Mouse (Mus musculus) bone marrow macrophage, adult 2 months (primary cell): ENCODE measurements around the gene Sepsecs.

Source experiments
- CTCF ChIP-seq: IDR thresholded peaks from 2 replicates; pipeline ENCODE4 v1.5.1; 2012; ENCODE audit warnings: low read depth, mild to moderate bottlenecking, low read length, moderate library complexity
- POLR2A ChIP-seq: IDR thresholded peaks from 2 replicates; pipeline ENCODE4 v1.6.1; 2012; ENCODE audit warnings: mild to moderate bottlenecking, low read depth, low read length, borderline replicate concordance

DNA sequence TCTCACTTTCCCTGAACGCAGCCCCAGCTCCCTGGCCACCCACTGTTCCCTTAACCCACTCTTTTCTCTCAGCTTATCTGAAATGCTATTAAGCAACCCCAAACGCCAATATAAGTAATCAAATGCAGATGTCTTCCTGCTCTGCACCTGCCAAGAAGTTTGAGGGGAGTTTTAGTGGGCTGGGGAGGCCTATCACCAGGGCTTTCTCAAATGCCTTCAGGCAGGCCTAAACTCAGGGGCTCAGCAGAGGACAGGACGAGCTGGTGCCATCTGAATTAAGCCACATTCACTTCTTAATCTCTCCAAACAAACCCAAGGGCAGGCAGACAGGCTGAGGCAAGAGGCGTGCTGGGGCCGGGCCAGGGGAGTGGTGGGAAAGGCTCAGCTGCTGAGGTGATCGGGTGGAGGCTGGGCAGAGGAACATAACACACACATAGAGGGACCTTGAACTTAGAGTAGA, 64.9 kb downstream of the Sepsecs start:
- TF ChIP-seq POLR2A (no peak), CTCF (no peak)
